Mouse (Mus musculus) small intestine, adult 2 months (tissue): ENCODE results near the gene Pbp2.

Experiments used
- CTCF ChIP-seq: fragments of 200-500 bp; IDR thresholded peaks from 2 replicates; pipeline ENCODE4 v1.5.1; 2012; ENCODE audit warnings: low read depth, mild to moderate bottlenecking, control low read depth, inconsistent platforms, low read length, moderate library complexity, mixed read lengths; ENCODE audit not compliant: insufficient replicate concordance, insufficient read length; ENCODE audit errors: extremely low read depth
- POLR2A ChIP-seq: fragments of 200-500 bp; IDR thresholded peaks from 2 replicates; pipeline ENCODE4 v1.6.1; 2012; ENCODE audit warnings: low read depth, mild to moderate bottlenecking, control low read depth, inconsistent platforms, low read length, moderate library complexity

DNA sequence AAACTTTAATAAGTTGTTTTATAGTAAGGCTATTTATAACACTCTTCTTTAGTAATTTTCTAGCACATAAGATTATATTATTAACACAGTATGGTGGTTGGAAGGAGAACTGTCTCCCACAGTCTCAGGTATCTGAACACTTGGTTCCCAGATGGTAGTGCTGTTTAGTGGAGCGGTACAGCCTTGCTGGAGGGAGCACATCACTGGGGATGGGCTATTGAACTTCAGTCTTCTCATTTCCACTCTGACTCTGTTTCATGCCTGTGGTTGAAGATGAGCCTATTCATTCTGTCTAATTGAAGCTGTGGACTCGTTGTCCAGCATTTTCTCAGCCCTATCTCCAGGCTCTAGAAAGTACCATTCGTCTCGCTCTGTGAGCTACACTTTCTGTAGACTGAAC lies 44.7 kb upstream of the Pbp2 start:
- TF ChIP-seq CTCF (no peak), POLR2A (no peak)
